Mouse (Mus musculus) intestine, embryonic 14.5 days (tissue): ENCODE measurements at regions not wholly inside any gene's neighbourhood (a gene's known extent, or its start where the extent isn't known, plus 50 kb on each side); places are given as distances from the start of the nearest gene placed in this dataset.
A peak's percentile ranks its signal among the peaks of the same experiment; 100 is the strongest.

Source experiments
- ATAC-seq: fragments of 200-750 bp; cut with Nextera tagmentation; replicated peaks from 2 replicates; pipeline ENCODE4 v1.8.0; 2017; ENCODE audit warnings: low read depth, moderate number of reproducible peaks, moderate TSS enrichment, moderate library complexity; ENCODE audit not compliant: low FRiP score, low TSS enrichment
- DNase-seq: peaks from one replicate; pipeline ENCODE4 v3.0.0-alpha.2; 2018; ENCODE audit warnings: low spot score
- H3K27ac ChIP-seq: fragments of 300-500 bp; sonication (generic); 2 replicates; pipeline ENCODE4 v1.5.1; 2014; ENCODE audit warnings: low read depth, mild to moderate bottlenecking, control low read depth
- H3K27me3 ChIP-seq: fragments of 300-500 bp; sonication (generic); replicated peaks from 2 replicates; pipeline ENCODE4 v1.6.1; 2014; ENCODE audit warnings: low read length, control low read depth; ENCODE audit not compliant: control insufficient read depth, insufficient read depth
- H3K36me3 ChIP-seq: fragments of 300-500 bp; sonication (generic); 2 replicates; pipeline ENCODE4 v1.6.1; 2014; ENCODE audit warnings: low read length, control low read depth; ENCODE audit not compliant: control insufficient read depth, insufficient read depth
- H3K4me1 ChIP-seq: fragments of 300-500 bp; sonication (generic); replicated peaks from 2 replicates; pipeline ENCODE4 v1.6.1; 2014; ENCODE audit warnings: low read length, control low read depth, mixed read lengths; ENCODE audit not compliant: control insufficient read depth, insufficient read depth
- H3K4me2 ChIP-seq: fragments of 300-500 bp; sonication (generic); 2 replicates; pipeline ENCODE4 v1.6.1; 2014; ENCODE audit warnings: low read length
- H3K4me3 ChIP-seq: fragments of 300-500 bp; sonication (generic); 2 replicates; pipeline ENCODE4 v1.5.1; 2014; ENCODE audit warnings: low read depth, low read length, control low read depth, mixed read lengths
- H3K9ac ChIP-seq: fragments of 300-500 bp; sonication (generic); 2 replicates; pipeline ENCODE4 v1.6.1; 2014; ENCODE audit warnings: mild to moderate bottlenecking, low read length
- H3K9me3 ChIP-seq: fragments of 300-500 bp; sonication (generic); 2 replicates; pipeline ENCODE4 v1.6.1; 2016; ENCODE audit warnings: low read length, control low read depth; ENCODE audit not compliant: control insufficient read depth
- WGBS: fragments of 180-500 bp; shearing (Covaris S2); extraction: QIAGEN DNeasy Blood & Tissue Kit; methylation state at CpG from one replicate; pipeline ENCODE4 v1.1.7; 2014; 5-methylcytosine and 5-hydroxymethylcytosine counted together

DNA sequence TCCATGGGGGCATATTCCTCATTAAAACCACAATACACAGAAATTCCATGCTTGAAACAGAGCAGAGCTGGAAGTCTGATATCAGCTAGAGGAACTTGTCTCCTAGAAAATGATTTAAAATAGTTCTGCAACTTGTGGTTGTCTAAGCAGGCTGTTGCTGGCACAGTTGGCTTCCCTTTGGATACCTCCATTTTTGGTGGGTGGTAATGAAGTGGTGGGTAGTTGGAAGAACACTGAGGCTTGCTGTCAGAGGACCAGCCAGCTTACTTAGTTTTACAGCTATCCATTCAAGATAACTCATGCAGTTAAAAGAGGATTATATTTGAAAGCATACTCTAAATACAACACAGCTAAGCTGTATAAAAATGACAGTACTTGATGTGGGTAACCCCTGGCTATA is 385.6 kb downstream of the Prdm13 start:
- Histone ChIP-seq H3K9ac (no peak overlapping the region), H3K27me3 (no peaks in the 10 kb centered on the region), H3K4me3 (no peak overlapping the region), H3K4me2 (no peak overlapping the region), H3K36me3 (no peaks in the 10 kb centered on the region), H3K4me1 (0 out of 2 replicates have a peak, but pooled peaks cover 2% of the 10 kb centered on the region), H3K9me3 (no peaks in the 10 kb centered on the region), H3K27ac (no peak overlapping the region)
- ATAC-seq (no peak), DNase-seq (no peak)

GRCm38 (mm10) chr4:21267302-21267701 is 418.5 kb downstream of the Prdm13 start:
- H3K4me2 ChIP-seq = no peak overlapping the region
- WGBS = 61% methylated on average over 2 of the region's 2 CpGs
- H3K27me3 ChIP-seq = no peaks in the 10 kb centered on the region
- H3K9ac ChIP-seq = no peak overlapping the region
- DNase-seq (no peak), ATAC-seq (no peak)
- H3K36me3 ChIP-seq = no peaks in the 10 kb centered on the region
- H3K4me3 ChIP-seq = no peak overlapping the region
- H3K4me1 ChIP-seq = no peaks in the 10 kb centered on the region
- no peak overlapping the region for H3K27ac ChIP-seq
- H3K9me3 ChIP-seq = no peaks in the 10 kb centered on the region

GRCm38 (mm10) chr4:21266886-21267285 is 418.9 kb downstream of the Prdm13 start:
- Histone ChIP-seq H3K4me1 (no peaks in the 10 kb centered on the region), H3K4me3 (no peak overlapping the region), H3K36me3 (no peaks in the 10 kb centered on the region), H3K9me3 (no peaks in the 10 kb centered on the region), H3K9ac (no peak overlapping the region), H3K27ac (no peak overlapping the region), H3K27me3 (no peaks in the 10 kb centered on the region), H3K4me2 (no peak overlapping the region)
- DNase-seq (no peak), ATAC-seq (no peak)

GRCm38 (mm10) chr4:21250396-21250795 is 435.4 kb downstream of the Prdm13 start:
- H3K4me1 ChIP-seq = no peaks in the 10 kb centered on the region
- no peaks in the 10 kb centered on the region for H3K27me3 ChIP-seq
- ATAC-seq (no peak), DNase-seq (no peak)
- 71% methylated on average over 2 of the region's 2 CpGs for WGBS
- H3K9ac ChIP-seq = no peak overlapping the region
- H3K4me3 ChIP-seq = no peak overlapping the region
- H3K27ac ChIP-seq = no peak overlapping the region
- no peaks in the 10 kb centered on the region for H3K9me3 ChIP-seq
- no peak overlapping the region for H3K4me2 ChIP-seq
- H3K36me3 ChIP-seq = no peaks in the 10 kb centered on the region

DNA sequence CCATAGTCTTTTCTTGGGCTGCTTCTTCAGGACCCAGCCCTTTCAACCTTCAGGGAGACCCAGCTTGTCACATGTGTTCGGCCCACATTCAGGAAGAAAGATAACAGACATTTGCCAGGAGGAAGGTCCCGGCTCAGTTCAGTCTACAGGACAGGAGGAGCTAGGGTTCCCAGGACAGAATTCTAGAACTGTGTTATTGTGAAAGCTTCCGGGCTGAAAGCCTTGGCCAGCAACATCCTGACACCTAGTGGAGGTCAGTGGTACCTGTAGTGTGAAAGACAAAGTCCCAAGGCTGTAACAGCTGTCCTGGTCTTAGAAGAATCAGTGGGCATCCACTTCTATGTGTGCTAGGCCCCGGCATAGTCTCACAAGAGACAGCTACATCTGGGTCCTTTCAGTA is 463.1 kb downstream of the Prdm13 start:
- H3K4me1 ChIP-seq = no peaks in the 10 kb centered on the region
- no peaks in the 10 kb centered on the region for H3K36me3 ChIP-seq
- H3K4me3 ChIP-seq = no peak overlapping the region
- no peaks in the 10 kb centered on the region for H3K27me3 ChIP-seq
- H3K9ac ChIP-seq = no peak overlapping the region
- H3K27ac ChIP-seq = no peak overlapping the region
- H3K4me2 ChIP-seq = no peak overlapping the region
- peak; percentile 70 for ATAC-seq
- 36% methylated on average over 4 of the region's 4 CpGs for WGBS
- no peaks in the 10 kb centered on the region for H3K9me3 ChIP-seq
- DNase-seq = peak; percentile 59

- H3K4me1 ChIP-seq = no peaks in the 10 kb centered on the region
- H3K36me3 ChIP-seq = no peaks in the 10 kb centered on the region
- H3K9ac ChIP-seq = no peak overlapping the region
- DNase-seq (no peak), ATAC-seq (no peak)
- no peak overlapping the region for H3K4me2 ChIP-seq
- H3K9me3 ChIP-seq = no peaks in the 10 kb centered on the region
- H3K4me3 ChIP-seq = no peak overlapping the region
- H3K27ac ChIP-seq = no peak overlapping the region
- WGBS = 91% methylated on average over 4 of the region's 4 CpGs
- H3K27me3 ChIP-seq = no peaks in the 10 kb centered on the region
Measured at GRCm38 (mm10) chr4:21207617-21208016, 478.1 kb downstream of the Prdm13 start.

GRCm38 (mm10) chr4:21195620-21196019 is 490.1 kb downstream of the Prdm13 start:
- H3K4me1 ChIP-seq = no peaks in the 10 kb centered on the region
- no peaks in the 10 kb centered on the region for H3K9me3 ChIP-seq
- no peaks in the 10 kb centered on the region for H3K27me3 ChIP-seq
- no peak overlapping the region for H3K4me3 ChIP-seq
- no peak overlapping the region for H3K4me2 ChIP-seq
- DNase-seq (no peak), ATAC-seq (no peak)
- WGBS = 85% methylated on average over 1 of the region's 1 CpGs
- H3K9ac ChIP-seq = no peak overlapping the region
- no peak overlapping the region for H3K27ac ChIP-seq
- no peaks in the 10 kb centered on the region for H3K36me3 ChIP-seq

- ATAC-seq = no peak
Measured at GRCm38 (mm10) chr4:21173789-21174188, 512.0 kb downstream of the Prdm13 start.

DNA sequence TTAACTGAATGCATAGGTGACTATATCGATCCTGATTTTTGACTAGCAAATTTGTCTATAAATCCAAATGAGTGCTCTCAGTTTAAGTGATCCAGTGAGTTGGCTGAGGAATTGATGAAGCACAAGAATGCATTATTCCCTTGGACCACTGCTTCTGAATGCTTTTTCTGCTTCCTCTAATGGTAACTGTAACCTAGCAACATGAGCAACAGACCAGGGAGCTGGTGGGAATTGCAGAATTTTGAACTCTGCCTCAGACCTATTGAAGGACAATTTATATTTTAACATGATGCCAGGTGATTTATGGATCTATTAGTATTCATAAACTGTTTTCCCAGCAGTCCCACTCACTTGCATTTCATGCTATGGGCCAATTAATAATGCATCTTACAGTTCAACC is 512.7 kb downstream of the Prdm13 start:
- H3K27me3 ChIP-seq = no peaks in the 10 kb centered on the region
- H3K27ac ChIP-seq = no peak overlapping the region
- no peaks in the 10 kb centered on the region for H3K9me3 ChIP-seq
- no peak overlapping the region for H3K4me3 ChIP-seq
- 98% methylated on average over 1 of the region's 1 CpGs for WGBS
- no peak for DNase-seq
- H3K36me3 ChIP-seq = no peaks in the 10 kb centered on the region
- H3K4me1 ChIP-seq = no peaks in the 10 kb centered on the region
- no peak overlapping the region for H3K4me2 ChIP-seq
- no peak for ATAC-seq
- no peak overlapping the region for H3K9ac ChIP-seq

More at GRCm38 (mm10) chr4:21173789-21174188, 512.0 kb downstream of the Prdm13 start:
- Histone ChIP-seq H3K36me3 (no peaks in the 10 kb centered on the region), H3K27ac (no peak overlapping the region), H3K9ac (no peak overlapping the region), H3K4me2 (no peak overlapping the region), H3K4me1 (no peaks in the 10 kb centered on the region), H3K9me3 (no peaks in the 10 kb centered on the region), H3K27me3 (no peaks in the 10 kb centered on the region), H3K4me3 (no peak overlapping the region)
- WGBS = 82% methylated on average over 6 of the region's 6 CpGs
- DNase-seq = no peak
